Mouse (Mus musculus) subcutaneous adipose tissue, adult 2 months (tissue): ENCODE measurements around the gene Frmpd4. TPM values are rescaled to one million over a fixed set of nuclear protein-coding genes. Genes with fewer than 3 reads are reported as not detected.

Experiments
- polyA plus RNA-seq: library from polyadenylated mRNA; depleted of rRNA; stranded (reverse); fragments of >200 nt; gene quantifications from 2 replicates; pipeline ENCODE4 v1.2.3, GENCODE M21; 2012; ENCODE audit warnings: low replicate concordance; rRNA removed

The Frmpd4 gene
- not detected in 2 replicates for polyA plus RNA-seq

DNA sequence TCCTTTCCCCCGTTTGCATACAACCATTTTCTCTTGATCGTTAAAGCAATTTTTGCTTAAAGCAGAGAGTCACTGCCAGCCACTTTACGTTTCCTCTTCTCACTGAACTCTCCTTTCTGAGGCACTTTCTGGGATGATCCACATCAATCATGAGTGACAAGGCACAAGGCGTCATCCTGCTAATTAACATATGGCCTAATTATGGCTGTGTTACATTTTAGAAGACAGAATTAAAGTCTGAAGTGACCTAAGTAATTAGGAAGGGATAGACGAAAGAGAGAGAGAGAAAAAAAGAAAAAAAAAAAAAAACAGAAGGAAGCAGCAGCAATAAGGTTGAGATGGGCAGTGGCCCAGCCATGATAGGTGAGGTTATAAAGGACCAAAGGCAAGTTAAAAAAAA is at the start of gene Frmpd4:
Frmpd4 (minus strand) TSS at position 101 of the 400 bp plus-strand sequence.

Other genes with a start within 250 kb of the Frmpd4 start
- gene Msl3, start 96.7 kb upstream of the Frmpd4 start, polyA plus RNA-seq = 17.0 and 21.2 TPM in 2 replicates
- gene Arhgap6, start 217.9 kb upstream of the Frmpd4 start, polyA plus RNA-seq = 2.4 and 12.0 TPM in 2 replicates